Mouse (Mus musculus) urinary bladder, postnatal 4 days (tissue): ENCODE results near the gene Slc11a1.

ENCODE experiments used
- DNase-seq, 2 experiments: peaks; one replicate each; pipeline ENCODE4 v3.0.0; 2021 to 2022; ENCODE audit warnings: low spot score in 2 of 2

The Slc11a1 gene

GRCm38 (mm10) chr1:74353453-74354229 is 21.4 kb upstream of the Slc11a1 start:
- no peak for DNase-seq

- DNase-seq = no peak
These were observed 17.5 kb upstream of the Slc11a1 start for GRCm38 (mm10) chr1:74357531-74357930.

DNA sequence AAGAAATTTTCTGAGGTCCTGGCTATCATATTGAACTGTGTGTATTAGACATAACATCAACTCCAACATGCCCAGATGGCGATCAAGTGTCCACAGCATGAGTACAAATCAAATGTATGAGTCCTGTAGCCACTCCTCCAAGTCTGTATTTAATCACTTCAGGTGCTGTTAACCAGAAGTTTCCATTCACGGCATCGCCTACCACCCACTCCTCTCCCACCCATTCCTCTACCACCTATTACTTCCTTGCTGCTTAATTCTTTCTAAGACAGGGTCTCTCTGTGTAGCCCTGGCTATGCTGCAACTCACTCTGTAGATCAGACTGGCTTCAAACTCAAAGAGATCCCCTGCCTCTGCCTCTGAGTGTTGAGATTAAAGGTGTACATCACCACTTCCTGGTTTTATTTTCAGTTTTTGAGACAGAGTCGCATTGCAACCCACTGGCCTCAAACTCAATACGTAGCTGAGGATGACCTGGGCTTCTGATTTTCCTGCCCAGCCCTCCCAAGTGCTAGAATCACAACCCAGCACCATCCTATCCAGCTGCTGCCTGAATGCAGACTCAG is 15.0 kb upstream of the Slc11a1 start:
- no peak for DNase-seq

GRCm38 (mm10) chr1:74361812-74362211 is 13.2 kb upstream of the Slc11a1 start, which contains the start of gene Catip:
Gene Catip, plus strand, starts transcription at chr1:74362108.
- peak in 1 of 2 experiments; percentile 53 for DNase-seq

- DNase-seq = no peak
These were observed 12.4 kb upstream of the Slc11a1 start for GRCm38 (mm10) chr1:74362325-74363229.

DNA sequence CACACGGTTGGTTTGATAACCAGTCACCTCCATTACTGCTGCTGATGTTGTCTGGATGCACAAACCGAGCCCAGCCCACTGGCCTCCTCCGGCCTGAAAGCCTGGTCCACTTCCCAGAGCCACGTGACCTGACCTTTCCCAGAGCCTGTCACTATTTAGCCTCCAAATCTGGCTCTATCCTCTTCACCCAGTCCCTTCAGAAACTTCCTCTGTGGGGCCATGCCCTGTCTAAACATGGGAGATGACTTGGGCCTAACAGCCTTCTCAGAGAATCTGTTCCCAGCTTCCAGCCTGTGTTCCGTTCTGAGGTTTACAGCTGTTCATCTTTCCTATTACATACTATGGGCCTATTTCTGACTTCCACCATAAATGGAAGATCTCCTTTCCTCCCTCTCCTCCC is 11.6 kb upstream of the Slc11a1 start:
- DNase-seq = no peak

DNA sequence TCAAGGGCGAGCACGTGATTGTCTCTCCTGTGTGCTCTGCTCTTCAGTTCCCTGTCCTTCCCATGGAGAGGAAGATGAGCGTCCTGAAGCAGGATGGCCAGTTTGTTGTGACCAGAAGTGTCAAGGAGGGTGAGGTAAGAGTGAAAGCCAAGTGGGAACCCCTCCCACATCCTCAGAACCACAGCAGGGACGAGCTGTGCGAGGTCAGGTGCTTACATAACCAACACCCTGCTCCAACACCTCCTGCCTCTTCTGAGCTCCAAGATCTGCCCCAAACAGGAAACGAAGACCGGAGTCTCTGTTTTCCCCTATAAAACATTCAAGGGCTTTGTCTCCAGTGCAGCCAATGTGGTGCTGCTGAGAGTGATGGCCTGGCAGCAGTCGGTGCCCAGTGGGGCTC is 10.7 kb upstream of the Slc11a1 start:
- no peak for DNase-seq

DNA sequence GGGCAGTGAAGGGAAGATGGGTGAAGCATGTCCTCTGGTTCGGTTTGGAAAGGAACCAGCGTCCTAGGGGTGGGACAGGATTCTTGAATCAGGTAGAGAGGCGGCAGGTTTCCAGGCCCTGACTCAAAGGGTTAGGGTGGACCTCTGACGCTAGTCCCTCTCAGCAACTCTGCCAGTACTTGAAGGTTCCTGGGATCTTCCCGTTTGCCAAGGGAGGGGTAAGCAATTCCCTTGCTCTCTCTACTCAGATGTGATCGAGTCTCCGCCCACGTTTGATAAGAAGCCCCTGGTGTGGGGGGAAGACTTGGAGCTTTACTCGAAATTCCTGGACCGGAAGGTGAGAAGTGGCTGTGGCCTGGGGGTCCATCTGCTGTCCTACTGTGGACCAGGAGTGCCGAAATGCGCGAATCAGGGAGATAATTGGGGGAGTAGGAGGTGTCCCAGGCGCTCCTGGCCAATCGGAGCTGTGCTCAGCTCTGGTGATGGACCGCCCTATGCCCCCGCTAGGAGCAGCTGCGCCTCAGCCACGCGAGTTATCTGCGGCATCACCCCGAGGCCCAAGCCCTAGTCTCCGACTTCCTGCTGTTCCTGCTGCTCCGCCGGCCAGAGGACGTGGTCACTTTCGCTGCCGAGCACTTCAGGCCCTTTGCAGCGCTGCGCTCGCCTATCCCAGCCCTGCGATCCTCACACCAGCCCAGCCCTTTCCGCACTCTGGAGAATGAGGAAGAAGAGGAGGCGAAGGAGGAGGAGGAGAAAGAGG is 6.9 kb upstream of the Slc11a1 start:
- DNase-seq = peak; percentile 69 to 73

DNA sequence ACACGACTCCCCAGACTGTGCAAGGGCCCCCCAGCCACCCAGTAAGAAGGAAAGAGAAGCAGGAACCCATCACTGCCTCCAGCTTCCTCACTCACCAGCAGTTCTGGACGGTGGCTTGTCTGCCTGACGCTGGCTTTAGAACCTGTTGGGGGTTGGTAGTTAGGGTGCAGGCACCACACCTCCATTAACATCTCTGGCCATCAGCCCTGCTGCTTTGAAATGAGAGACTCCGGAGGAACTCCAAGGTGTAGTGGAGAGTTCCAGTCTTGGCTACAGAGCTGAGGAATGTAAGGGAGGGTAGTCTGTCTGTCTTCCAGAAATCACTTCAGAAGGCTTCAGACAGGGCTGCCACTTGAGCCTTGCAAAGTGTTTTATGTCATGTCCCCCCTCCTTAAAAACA is 5.0 kb upstream of the Slc11a1 start:
- DNase-seq = no peak

DNA sequence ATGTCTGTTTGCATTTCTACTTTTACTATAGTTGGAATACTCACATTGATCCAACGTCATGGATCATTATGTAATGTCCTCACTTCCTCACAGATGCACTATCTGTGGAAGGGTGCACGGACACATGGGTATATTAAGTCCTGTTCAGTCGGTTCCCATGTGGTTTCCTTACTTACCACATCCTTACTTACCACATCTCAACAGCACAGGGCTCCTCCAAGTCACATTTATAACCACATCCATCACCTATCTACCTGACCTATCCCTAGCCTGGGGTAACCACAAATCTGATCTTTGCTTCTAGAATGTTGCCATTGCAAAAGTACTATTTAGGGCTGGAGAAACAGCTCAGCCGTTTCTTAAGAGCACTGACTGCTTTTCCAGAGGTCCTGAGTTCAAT is 1.6 kb upstream of the Slc11a1 start:
- DNase-seq = no peak

- no peak for DNase-seq
These were observed 566 bp downstream of the Slc11a1 start for GRCm38 (mm10) chr1:74375561-74375960.

- DNase-seq = no peak
These were observed 1.4 kb downstream of the Slc11a1 start for GRCm38 (mm10) chr1:74376396-74376795.

- DNase-seq = no peak
These were observed 4.1 kb downstream of the Slc11a1 start for GRCm38 (mm10) chr1:74379058-74379504.

- DNase-seq = no peak
These were observed 5.5 kb downstream of the Slc11a1 start for GRCm38 (mm10) chr1:74380484-74380883.

DNA sequence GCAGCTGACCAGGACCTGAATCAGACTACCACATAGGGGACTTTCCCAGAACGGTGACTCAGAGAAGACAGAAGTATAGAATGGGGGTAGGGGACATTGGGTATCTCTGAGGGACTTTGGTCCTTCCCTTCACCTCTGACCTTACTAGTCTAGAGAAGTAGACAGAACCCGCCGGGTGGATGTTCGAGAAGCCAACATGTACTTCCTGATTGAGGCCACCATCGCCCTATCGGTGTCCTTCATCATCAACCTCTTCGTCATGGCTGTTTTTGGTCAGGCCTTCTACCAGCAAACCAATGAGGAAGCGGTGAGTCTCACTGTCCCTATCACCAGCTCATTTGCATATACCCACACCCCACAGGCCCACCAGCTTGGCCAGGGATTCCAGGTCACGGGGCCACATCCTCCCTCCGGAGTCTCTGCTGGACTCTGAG is 6.6 kb downstream of the Slc11a1 start:
- no peak for DNase-seq

DNA sequence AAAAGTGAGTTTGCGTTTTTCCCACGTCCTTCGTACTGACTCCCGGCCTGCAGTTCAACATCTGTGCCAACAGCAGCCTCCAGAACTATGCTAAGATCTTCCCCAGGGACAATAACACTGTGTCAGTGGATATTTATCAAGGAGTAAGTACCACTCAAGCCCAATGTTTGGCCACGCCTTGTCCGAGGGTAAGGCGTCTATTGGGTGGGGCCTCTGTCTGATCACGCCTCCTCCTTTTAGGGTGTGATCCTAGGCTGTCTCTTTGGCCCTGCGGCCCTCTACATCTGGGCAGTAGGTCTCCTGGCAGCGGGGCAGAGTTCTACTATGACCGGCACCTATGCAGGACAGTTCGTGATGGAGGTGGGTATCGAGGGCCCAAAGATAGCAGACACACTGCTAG is 8.4 kb downstream of the Slc11a1 start:
- DNase-seq = no peak

DNA sequence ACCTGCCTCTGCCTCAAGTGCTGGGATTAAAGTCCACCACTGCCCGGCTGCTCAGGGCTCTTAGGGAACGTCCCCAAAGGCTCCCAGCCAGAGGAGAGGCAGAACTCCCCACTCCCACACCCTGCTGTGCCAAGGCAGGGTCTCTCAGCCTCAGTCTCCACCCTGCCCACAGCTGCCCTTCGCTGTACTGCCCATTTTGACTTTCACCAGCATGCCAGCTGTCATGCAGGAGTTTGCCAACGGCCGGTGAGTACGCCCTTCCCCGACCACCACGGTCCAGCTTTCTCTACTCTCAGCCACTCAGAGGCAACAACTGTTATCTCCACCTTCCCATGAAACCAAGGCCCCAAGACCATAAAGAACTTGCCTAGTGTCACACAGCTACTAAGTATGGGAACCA is 9.5 kb downstream of the Slc11a1 start:
- DNase-seq = no peak

GRCm38 (mm10) chr1:74385064-74385463 is 10.1 kb downstream of the Slc11a1 start:
- no peak for DNase-seq

DNA sequence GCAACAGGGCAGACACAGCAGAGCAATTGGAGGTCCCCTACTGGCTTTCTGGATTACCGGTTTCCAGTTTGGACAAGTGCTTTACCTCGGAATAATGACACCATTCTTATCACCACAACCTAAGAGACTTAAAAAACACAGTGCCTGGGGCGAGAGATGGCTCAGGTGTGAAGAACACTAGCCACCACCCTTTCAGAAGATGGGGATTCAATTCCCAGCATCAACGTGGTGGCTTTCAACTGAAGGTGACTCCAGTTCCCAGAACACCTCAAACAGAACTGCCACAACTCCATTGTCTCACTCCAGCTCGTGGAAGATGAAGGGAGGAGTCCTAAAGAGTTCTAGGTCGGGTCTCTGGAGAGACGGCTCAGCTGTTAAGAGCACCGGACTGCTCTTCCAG is 10.5 kb downstream of the Slc11a1 start:
- no peak for DNase-seq

GRCm38 (mm10) chr1:74386363-74386713 is 11.3 kb downstream of the Slc11a1 start:
- DNase-seq = no peak

DNA sequence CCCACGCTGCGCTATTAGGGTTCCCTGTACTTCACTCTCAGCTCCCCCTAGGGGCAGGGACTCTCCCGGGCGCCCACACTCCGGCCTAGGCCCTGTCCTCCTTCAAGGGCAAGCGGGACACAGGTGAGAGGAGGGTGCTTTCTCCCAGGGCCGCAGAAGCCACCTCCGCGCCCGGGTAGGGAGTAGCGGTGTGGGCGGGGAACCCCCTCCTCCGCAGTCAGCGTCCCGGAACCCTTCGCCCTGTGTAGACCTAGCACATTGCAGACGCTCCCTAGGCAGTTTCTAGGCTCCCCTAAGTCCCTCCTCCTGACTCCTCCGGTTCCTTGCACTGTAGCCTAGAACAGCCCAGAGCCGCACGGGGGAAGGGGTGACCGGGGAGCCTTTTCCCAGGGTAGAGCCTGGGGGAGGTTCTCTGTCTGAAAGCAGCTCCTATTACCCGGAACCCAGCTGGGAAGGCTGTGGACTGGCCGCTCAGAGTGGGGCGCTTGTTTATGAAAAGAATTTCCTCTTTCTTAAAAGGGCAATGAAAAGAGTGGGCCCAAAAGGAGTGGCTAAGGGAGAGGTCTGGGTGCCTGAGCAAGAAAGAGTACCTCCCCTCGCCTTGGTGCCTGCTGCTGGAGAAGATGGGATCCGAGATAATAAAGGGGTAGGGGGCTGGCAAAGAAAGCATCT is 11.9 kb downstream of the Slc11a1 start:
- peak; percentile 89 to 91 for DNase-seq
